Mouse (Mus musculus) neural tube, embryonic 15.5 days (tissue): ENCODE data around the gene Phf23. TPM values are rescaled to one million over a fixed set of nuclear protein-coding genes. Genes with fewer than 3 reads are reported as not detected.
"Not testable (repeated sequence)": the region's sequence is repeated elsewhere in the genome, so short reads cannot be mapped to it uniquely, and the experiment has no call there.

ENCODE experiments used
- ATAC-seq: fragments of 200-750 bp; cut with Nextera tagmentation; 2 replicates; pipeline ENCODE4 v1.8.0; 2017; ENCODE audit warnings: mild to moderate bottlenecking, moderate TSS enrichment, moderate library complexity; ENCODE audit not compliant: low FRiP score
- H3K27ac ChIP-seq: fragments of 300-500 bp; sonication (generic); replicated peaks from 2 replicates; pipeline ENCODE4 v1.5.1; 2015; ENCODE audit warnings: mild to moderate bottlenecking, inconsistent platforms
- H3K27me3 ChIP-seq: fragments of 300-500 bp; sonication (generic); replicated peaks from 2 replicates; pipeline ENCODE4 v1.6.1; 2015; ENCODE audit warnings: inconsistent platforms
- H3K36me3 ChIP-seq: fragments of 300-500 bp; sonication (generic); 2 replicates; pipeline ENCODE4 v1.6.1; 2015; ENCODE audit warnings: inconsistent platforms
- H3K4me1 ChIP-seq: fragments of 300-500 bp; sonication (generic); 2 replicates; pipeline ENCODE4 v1.6.1; 2015; ENCODE audit warnings: inconsistent platforms
- H3K4me2 ChIP-seq: fragments of 300-500 bp; sonication (generic); 2 replicates; pipeline ENCODE4 v1.6.1; 2015; ENCODE audit warnings: inconsistent platforms, mild to moderate bottlenecking, moderate library complexity
- H3K4me3 ChIP-seq: fragments of 300-500 bp; sonication (generic); replicated peaks from 2 replicates; pipeline ENCODE4 v1.5.1; 2015; ENCODE audit warnings: mild to moderate bottlenecking, inconsistent platforms
- H3K9ac ChIP-seq: fragments of 300-500 bp; sonication (generic); replicated peaks from 2 replicates; pipeline ENCODE4 v1.6.1; 2015; ENCODE audit warnings: mild to moderate bottlenecking, inconsistent platforms
- H3K9me3 ChIP-seq: fragments of 300-500 bp; sonication (generic); replicated peaks from 2 replicates; pipeline ENCODE4 v1.6.1; 2016; ENCODE audit warnings: inconsistent platforms
- WGBS: fragments of 180-500 bp; shearing (Covaris S2); methylation state at CpG from one replicate; pipeline ENCODE4 v1.1.7; 2015; ENCODE audit warnings: mixed read lengths; 5-methylcytosine and 5-hydroxymethylcytosine counted together
- polyA plus RNA-seq: library from polyadenylated mRNA; unstranded; fragments of >200 nt; fragmentation: Nextera tagmentation; extraction: Ambion mirVana; gene quantifications from 2 replicates; pipeline ENCODE4 v1.2.1, GENCODE M21; 2015

The Phf23 gene
- polyA plus RNA-seq = 53.5 and 57.8 TPM in 2 replicates

DNA sequence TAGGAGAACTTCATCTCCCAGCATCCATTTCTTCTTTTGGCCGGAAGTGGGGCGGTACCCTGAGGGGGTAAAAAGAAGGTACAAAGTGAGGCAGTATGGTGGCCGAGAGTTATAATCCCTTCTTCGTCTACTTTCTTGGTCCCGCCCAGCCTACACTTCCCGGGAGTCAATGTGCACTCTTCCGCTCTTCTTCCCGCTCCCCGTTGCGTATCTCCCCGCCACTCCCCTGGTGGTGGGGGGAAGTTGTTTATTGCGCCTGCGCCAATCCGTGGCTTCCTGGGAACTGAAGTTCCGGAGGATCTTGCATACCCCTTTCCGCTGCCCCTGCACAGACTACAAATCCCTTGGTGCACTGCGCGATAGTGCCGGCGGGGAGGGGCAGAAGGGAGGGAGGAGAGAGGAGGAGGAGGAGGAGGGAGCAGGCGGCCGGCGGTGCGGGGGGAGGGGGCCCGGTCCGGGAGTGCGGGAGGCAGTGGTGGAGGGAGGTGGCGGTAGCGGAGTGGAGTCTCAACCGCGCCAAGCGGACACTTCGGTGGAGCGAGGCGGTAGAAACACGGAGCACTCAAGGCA, at the start of gene Phf23:
Gene Phf23, plus strand, starts transcription at position 387 of the 570 bp plus-strand sequence.
- peak within 1 kb of the TSS; percentile 94 for H3K27ac ChIP-seq
- under 1% methylated on average over 36 of the region's 36 CpGs for WGBS
- peak; percentile 82 for ATAC-seq
- H3K4me2 ChIP-seq = peak within 1 kb of the TSS; percentile 73
- peaks cover 47% of the 10 kb centered on the region for H3K4me1 ChIP-seq
- H3K36me3 ChIP-seq = peaks cover 36% of the 10 kb centered on the region
- no peaks in the 10 kb centered on the region for H3K9me3 ChIP-seq
- H3K27me3 ChIP-seq = no peaks in the 10 kb centered on the region
- peak within 1 kb of the TSS; percentile 89 for H3K4me3 ChIP-seq
- H3K9ac ChIP-seq = peak within 1 kb of the TSS; percentile 83

DNA sequence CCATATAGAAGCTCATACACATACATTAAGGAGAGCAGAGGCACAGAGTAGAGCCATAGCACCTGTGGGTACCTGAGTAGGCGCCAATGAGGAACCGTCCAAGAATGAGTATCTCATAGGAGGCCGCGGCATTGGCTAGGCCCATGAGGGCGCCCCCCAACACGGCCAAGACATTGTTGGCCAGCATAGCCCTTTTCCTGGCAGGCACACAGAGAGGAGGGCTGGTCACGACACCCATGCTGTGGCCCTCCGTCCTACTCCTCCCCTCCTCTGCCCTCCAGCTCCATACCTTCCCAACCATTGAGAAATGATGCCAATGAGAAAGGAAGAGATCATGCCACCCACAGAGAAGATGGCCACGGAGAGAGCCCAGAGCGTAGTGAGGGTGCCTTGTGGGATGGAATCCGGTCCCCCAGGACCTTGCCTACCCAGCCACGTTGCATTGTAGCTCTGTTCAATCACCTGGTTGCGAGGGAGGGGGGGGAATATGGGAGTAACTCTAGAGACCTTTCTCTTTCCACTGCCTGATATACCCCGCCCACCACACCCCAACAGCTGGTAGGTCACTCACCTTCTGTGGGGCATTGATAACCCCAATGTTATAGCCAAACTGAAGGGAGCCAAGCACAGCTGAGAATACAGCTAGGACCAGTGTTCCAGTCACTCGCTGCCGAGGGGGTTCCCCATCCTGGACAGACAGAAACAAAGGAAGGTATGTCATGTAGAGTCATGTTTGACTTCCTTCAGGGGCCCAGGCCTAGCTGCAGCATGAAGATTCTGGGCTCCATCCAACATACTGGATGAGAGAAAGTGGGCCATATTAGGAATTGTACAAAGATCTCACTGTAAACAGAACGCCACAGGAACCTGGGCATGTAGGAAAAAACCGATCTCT, 49.3 kb upstream of the Phf23 start:
- Histone ChIP-seq H3K27me3 (peaks cover 23% of the 10 kb centered on the region), H3K9ac (no peak overlapping the region), H3K4me3 (no peak overlapping the region), H3K36me3 (no peaks in the 10 kb centered on the region), H3K4me2 (no peak overlapping the region), H3K27ac (no peak overlapping the region), H3K9me3 (no peaks in the 10 kb centered on the region), H3K4me1 (peaks cover 21% of the 10 kb centered on the region)
- 91% methylated on average over 18 of the region's 18 CpGs for WGBS
- no peak for ATAC-seq

DNA sequence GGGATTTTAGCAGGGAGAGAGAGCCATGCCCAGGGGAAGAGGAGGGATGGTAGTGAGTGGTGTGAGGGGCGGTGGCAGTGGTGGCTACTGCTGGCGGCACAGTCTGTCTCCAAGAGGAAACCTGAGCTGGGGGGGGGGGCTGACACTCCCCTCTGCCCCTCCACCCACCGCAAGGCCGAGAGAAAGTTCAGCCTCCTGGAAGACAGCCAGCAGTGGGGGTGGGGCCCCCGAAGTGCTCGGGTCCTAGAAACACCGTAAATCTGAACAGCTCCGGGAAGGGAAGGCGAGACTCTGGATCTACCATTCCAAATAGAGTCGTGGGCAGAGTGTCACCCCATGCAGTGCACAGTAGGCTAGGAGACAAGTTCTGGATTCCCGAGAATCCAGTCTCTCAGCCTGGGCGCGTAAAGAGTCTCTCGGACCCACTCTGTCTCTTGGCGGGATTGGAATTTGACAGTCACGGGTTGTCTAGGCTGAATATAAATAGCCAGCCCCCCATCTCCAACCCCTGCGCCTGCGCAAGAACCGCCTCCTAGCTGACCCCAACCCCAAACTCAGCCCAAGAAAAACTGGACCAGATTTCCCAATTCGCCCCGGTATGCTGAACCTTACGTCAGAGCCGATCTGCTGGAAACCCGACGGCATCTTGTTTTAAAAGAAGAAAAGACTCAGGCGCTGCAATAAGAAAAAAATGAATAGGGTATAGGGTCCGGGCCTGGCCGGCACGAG, 48.1 kb upstream of the Phf23 start:
- peak overlapping the region; percentile 47 for H3K4me3 ChIP-seq
- H3K9me3 ChIP-seq = no peaks in the 10 kb centered on the region
- 2% methylated on average over 28 of the region's 29 CpGs for WGBS
- H3K9ac ChIP-seq = peak overlapping the region; percentile 42; the same call in 1 of the 2 replicates
- H3K4me2 ChIP-seq = peak overlapping the region; percentile 63
- ATAC-seq = peak; percentile 48
- peak overlapping the region; percentile 71 for H3K27ac ChIP-seq
- H3K4me1 ChIP-seq = peaks cover 21% of the 10 kb centered on the region
- peaks cover 23% of the 10 kb centered on the region for H3K27me3 ChIP-seq
- no peaks in the 10 kb centered on the region for H3K36me3 ChIP-seq

DNA sequence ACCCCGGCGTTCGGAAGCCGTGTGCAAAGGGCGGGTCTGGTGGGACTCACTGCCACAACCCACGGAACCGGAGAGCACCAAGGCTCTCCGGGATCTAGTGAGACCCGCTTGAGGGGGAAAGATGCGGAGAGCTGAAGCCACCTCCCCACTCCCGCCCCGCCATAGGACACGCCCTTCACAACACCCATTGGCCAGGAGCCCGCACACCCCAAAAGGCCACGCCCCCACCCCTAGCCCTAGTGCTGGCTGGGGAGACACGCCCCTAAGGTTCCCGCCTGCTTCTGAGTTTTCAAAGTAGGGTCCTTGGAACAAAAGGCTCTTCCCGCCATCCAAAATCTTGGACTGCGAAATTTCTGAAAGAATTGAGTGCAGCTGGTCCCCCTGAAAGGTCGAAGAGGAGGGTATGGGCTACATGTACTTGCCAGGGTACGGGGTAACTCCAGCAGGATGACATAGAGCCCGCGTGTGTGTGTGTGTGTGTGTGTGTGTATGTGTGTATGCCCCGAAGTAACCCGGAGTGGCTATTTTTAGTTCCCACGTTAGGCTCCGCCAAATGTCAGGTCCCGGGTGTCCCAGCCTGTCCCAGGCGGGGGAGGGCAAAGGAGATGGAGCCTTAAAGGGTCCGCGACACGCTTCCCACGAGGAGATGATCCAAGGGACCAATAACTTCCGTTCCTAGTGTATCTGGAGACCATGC, 47.4 kb upstream of the Phf23 start, which contains the start of gene Slc2a4:
Gene Slc2a4, minus strand, starts transcription at position 123 of the 697 bp plus-strand sequence.
- peak within 1 kb of the TSS; percentile 42; the same call in 1 of the 2 replicates for H3K9ac ChIP-seq
- H3K27me3 ChIP-seq = peaks cover 23% of the 10 kb centered on the region
- under 1% methylated on average over 33 of the region's 34 CpGs for WGBS
- peak within 1 kb of the TSS; percentile 63 for H3K4me2 ChIP-seq
- peak; percentile 95 for ATAC-seq
- H3K4me3 ChIP-seq = peak within 1 kb of the TSS; percentile 47
- peaks cover 21% of the 10 kb centered on the region for H3K4me1 ChIP-seq
- no peaks in the 10 kb centered on the region for H3K9me3 ChIP-seq
- H3K27ac ChIP-seq = peak within 1 kb of the TSS; percentile 71
- no peaks in the 10 kb centered on the region for H3K36me3 ChIP-seq

DNA sequence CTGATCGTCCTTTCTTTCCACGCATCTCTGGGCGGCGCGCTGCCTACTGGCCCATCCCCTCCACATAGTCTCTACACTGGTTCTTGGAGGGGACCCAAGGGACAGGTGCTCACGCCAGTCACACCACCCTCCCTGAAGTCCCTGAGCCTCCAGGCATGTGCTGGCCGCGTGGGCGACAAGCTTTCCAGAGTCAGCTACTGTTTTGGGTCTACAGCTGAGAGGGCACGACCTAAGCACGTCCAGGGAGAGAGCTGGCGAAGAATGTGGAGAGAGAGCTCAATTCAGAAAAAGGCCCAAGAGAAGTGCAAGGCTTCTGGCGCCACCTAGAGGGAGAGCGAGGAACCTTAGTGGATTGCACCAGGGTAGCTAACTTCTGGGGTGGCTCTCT, 46.8 kb upstream of the Phf23 start:
- Histone ChIP-seq H3K36me3 (no peaks in the 10 kb centered on the region), H3K27ac (0 out of 2 replicates have a peak overlapping the region, but pooled peaks have one; percentile 71), H3K9me3 (no peaks in the 10 kb centered on the region), H3K4me2 (peak overlapping the region; percentile 63), H3K4me1 (peaks cover 21% of the 10 kb centered on the region), H3K4me3 (peak overlapping the region; percentile 47), H3K27me3 (peaks cover 23% of the 10 kb centered on the region), H3K9ac (peak overlapping the region; percentile 26; the same call in 1 of the 2 replicates)
- peak; percentile 15; the same call in 1 of the 2 replicates for ATAC-seq
- 0% methylated on average over 14 of the region's 14 CpGs for WGBS

DNA sequence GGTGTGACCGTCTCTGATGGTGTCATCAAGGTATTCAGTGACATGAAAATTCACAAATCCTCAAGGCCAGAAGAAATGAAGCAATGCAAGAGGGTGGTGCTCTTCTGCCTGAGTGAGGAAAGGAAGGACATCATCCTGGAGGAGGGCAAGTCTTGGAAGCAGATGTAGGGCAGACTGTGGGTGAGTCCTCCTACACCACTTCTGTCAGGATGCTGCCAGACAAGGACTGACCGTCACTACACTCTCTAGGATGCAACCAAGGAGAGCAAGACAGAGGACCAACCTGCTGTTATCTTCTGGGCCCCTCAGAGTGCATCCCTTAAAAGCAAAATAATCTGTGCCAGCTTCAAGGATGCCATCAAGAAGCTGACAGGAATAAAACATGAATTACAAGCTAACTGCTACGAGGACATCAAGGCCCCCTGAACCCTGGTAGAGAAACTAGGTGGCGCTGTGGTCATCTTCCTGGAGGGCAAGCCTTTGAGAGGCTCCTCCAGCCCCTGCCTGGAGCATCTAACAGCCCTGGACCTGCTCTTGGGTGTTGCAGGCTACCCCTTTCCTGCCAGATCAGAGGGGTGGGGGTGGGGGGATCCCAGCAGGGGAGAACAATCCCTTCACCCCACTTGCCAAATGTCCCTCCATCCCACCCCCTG, 44.6 kb upstream of the Phf23 start:
- H3K36me3 ChIP-seq = no peaks in the 10 kb centered on the region
- 45% methylated on average over 4 of the region's 4 CpGs for WGBS
- H3K27me3 ChIP-seq = peaks cover 23% of the 10 kb centered on the region
- no peak overlapping the region for H3K9ac ChIP-seq
- H3K4me3 ChIP-seq = no peak overlapping the region
- ATAC-seq = no peak
- peaks cover 21% of the 10 kb centered on the region for H3K4me1 ChIP-seq
- no peak overlapping the region for H3K4me2 ChIP-seq
- no peaks in the 10 kb centered on the region for H3K9me3 ChIP-seq
- no peak overlapping the region for H3K27ac ChIP-seq

DNA sequence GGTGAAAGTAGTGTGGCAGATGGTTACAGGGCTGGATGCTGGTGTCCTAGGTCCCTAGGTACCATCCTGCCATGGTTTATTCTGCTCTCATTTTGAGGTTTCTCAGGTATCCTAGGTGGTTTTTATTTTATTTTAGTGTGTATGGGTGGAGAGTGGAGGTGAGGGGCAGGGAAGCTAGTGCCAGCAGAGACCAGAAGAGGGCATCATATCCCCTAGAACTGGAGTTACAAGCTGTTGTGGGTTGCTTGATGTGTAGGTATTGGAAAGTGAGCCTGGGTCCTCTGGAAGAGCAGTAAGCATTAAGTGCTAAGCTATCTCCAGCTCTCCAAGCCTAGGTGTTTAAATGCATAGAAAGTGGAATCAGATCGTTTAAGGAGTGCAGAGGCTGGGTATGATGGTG, 43.3 kb upstream of the Phf23 start:
- Histone ChIP-seq H3K27me3 (peaks cover 22% of the 10 kb centered on the region), H3K4me2 (no peak overlapping the region), H3K4me3 (no peak overlapping the region), H3K9ac (no peak overlapping the region), H3K36me3 (no peaks in the 10 kb centered on the region), H3K27ac (no peak overlapping the region), H3K9me3 (no peaks in the 10 kb centered on the region), H3K4me1 (peaks cover 18% of the 10 kb centered on the region)
- no peak for ATAC-seq
- WGBS = 62% methylated on average over 1 of the region's 1 CpGs

DNA sequence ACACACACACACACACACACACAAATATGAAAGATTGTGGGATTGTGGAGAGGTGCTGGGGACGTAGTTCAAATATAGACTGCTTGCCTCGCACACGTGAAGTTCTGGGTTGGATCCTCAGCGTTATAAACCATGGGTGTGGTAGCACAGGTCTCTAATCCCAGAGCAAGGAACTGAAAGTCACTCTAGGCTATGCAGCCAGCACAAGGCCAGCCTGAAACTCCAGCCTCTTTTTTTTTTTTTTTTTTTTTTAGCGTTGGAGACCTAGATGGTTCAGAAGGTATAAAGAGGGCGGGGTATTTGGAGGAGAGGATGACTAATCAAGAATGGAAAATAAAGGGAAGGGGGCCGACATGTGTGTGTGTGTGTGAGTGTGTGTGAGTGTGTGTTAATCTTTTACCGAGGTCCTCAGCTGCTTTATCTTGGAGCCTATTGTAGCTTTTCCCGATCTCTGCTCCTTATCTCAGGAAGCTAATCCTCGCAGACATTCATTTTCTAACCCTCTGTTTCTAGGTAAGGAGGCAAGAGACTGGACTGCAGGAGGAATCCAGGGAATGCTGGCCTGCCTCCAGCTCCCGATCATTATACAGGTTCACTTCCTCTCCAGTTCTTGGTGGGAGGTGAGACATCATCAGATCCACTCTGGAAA, 42.2 kb upstream of the Phf23 start:
- Histone ChIP-seq H3K4me2 (no peak overlapping the region), H3K9me3 (no peaks in the 10 kb centered on the region), H3K4me3 (no peak overlapping the region), H3K27me3 (peaks cover 15% of the 10 kb centered on the region), H3K27ac (no peak overlapping the region), H3K4me1 (peaks cover 7% of the 10 kb centered on the region), H3K9ac (no peak overlapping the region), H3K36me3 (no peaks in the 10 kb centered on the region)
- ATAC-seq = no peak
- WGBS = 73% methylated on average over 11 of the region's 11 CpGs

DNA sequence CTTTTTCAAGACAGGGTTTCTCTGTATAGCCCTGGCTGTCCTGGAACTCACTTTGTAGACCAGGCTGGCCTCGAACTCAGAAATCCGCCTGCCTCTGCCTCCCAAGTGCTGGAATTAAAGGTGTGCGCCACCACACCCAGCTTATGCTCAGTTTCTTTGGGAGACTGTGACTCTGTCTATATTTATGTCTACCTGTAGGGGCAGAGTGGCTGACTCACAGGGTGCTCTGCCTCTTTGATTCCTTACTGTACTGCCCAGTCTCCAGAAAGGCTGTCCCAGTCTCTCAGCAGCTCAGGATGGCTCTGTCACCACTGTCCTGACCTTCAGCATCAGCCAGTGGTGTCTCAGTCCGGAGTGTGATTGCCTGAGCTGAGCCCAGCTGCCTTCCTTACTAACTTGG, 40.0 kb upstream of the Phf23 start:
- ATAC-seq, H3K9me3 ChIP-seq, H3K4me3 ChIP-seq, H3K9ac ChIP-seq, H3K4me2 ChIP-seq, H3K36me3 ChIP-seq, H3K27me3 ChIP-seq, H3K4me1 ChIP-seq, H3K27ac ChIP-seq: not testable (repeated sequence)
- 77% methylated on average over 4 of the region's 4 CpGs for WGBS

DNA sequence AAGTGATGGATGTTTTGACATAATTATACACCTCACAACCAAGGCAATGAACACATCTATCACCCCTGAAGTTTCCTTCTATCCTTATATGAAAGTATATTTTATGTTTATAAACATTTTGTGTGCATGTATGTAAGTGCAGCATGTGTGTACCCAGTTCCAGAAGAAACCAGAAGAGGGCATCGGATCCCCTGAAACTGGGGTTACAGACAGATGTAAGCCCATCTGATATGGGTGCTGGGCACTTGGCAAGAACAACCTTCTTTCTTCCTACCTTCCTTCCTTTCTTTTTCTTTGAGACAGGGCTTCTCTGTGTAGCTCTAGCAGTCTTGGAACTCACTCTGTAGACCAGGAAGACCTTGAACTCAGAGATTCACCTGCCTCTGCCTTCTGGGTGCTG, 39.4 kb upstream of the Phf23 start:
- Histone ChIP-seq H3K4me3 (no peak overlapping the region), H3K27me3 (peaks cover 12% of the 10 kb centered on the region; the same call in 1 of the 2 replicates), H3K9me3 (no peaks in the 10 kb centered on the region), H3K36me3 (no peaks in the 10 kb centered on the region), H3K9ac (no peak overlapping the region), H3K4me2 (no peak overlapping the region), H3K27ac (no peak overlapping the region), H3K4me1 (no peaks in the 10 kb centered on the region)
- 68% methylated on average over 1 of the region's 1 CpGs for whole genome bisulfite sequencing
- ATAC-seq = no peak
